Mouse (Mus musculus) adrenal gland, adult 18-20 months (tissue): ENCODE measurements around the gene Zdhhc15. TPM values are rescaled to one million over a fixed set of nuclear protein-coding genes. Genes with fewer than 3 reads are reported as not detected.

ENCODE experiments used
- total RNA-seq, 2 experiments: library from RNA; stranded (reverse); gene quantifications; 1 replicate in 1 of 2; 2 replicates in 1 of 2; pipeline ENCODE4 v1.2.3; 2021

The Zdhhc15 gene
- total RNA-seq, 2 experiments from 2014 or later = 1.2 to 1.5 TPM

Other genes with a start within 250 kb of the Zdhhc15 start
- 10 to 100 TPM; 10.4 to 15.5 TPM for gene Uprt, start 188.2 kb downstream of the Zdhhc15 start, total RNA-seq
- not detected for gene Magee2, start 186.2 kb upstream of the Zdhhc15 start, total RNA-seq